Comparison of ENCODE assay signal across 8 mouse cellular contexts in genomic region chr11:115974309-115975082, GRCm38 (mm10). TPM values are rescaled to one million over a fixed set of nuclear protein-coding genes. Genes with fewer than 3 reads are reported as not detected.
DNase-seq lines count a peak whose midpoint lies in the region; ATAC-seq and TF ChIP-seq lines count a peak whose summit lies in the region.

TSS of gene Itgb4 (plus strand) at chr11:115974709.

- TF ChIP-seq CTCF in layer of hippocampus, adult 2 months (conservative IDR thresholded peaks at IDR 0.05) = peak; percentile 15; the same call in 1 of the 2 replicates

- H3K27ac ChIP-seq in layer of hippocampus, adult 2 months = no peak within 1 kb of the TSS
- H3K27ac ChIP-seq in brown adipose tissue, adult 24 weeks (replicated peaks; ENCODE audit: low read depth, low read length) = no peak within 1 kb of the TSS
- H3K27ac ChIP-seq in hindbrain, embryonic 11.5 days (ENCODE audit: low read depth, low read length) = no peak within 1 kb of the TSS
- H3K27ac ChIP-seq in limb, embryonic 12.5 days = no peak within 1 kb of the TSS
- no peak within 1 kb of the TSS for H3K27ac ChIP-seq in midbrain, embryonic 12.5 days (replicated peaks)

- peak within 1 kb of the TSS; percentile 49 for H3K4me2 ChIP-seq in hindbrain, embryonic 11.5 days (replicated peaks; ENCODE audit: low read depth, low read length)
- H3K4me2 ChIP-seq in limb, embryonic 12.5 days = peak within 1 kb of the TSS; percentile 74
- peak within 1 kb of the TSS; percentile 51 for H3K4me2 ChIP-seq in midbrain, embryonic 12.5 days (replicated peaks)

- no peak for DNase-seq in layer of hippocampus, adult 2 months (ENCODE audit: low spot score in 2 of 2)
- no peak for DNase-seq in layer of hippocampus, postnatal 25 days (ENCODE audit: extremely low spot score in 1 of 2, low spot score in 1 of 2)
- peak; percentile 30 for DNase-seq in hindbrain, embryonic 11.5 days (ENCODE audit: low spot score)
- peak; percentile 88 for DNase-seq in thymus, postnatal 14 days

- no peak within 1 kb of the TSS; the same call in 1 of the 2 replicates for H3K9ac ChIP-seq in hindbrain, embryonic 11.5 days (ENCODE audit: low read depth, low read length)
- peak within 1 kb of the TSS; percentile 47 for H3K9ac ChIP-seq in limb, embryonic 12.5 days (replicated peaks)
- peak within 1 kb of the TSS; percentile 20; the same call in 1 of the 2 replicates for H3K9ac ChIP-seq in midbrain, embryonic 12.5 days (replicated peaks)

- H3K27me3 ChIP-seq in hindbrain, embryonic 11.5 days (ENCODE audit: control insufficient read depth, insufficient read depth, low read length) = peaks cover 35% of the 10 kb centered on the region
- peaks cover 67% of the 10 kb centered on the region for H3K27me3 ChIP-seq in limb, embryonic 12.5 days
- H3K27me3 ChIP-seq in midbrain, embryonic 12.5 days = peaks cover 60% of the 10 kb centered on the region

- H3K9me3 ChIP-seq in hindbrain, embryonic 11.5 days (ENCODE audit: control insufficient read depth, low read length) = no peaks in the 10 kb centered on the region
- no peaks in the 10 kb centered on the region for H3K9me3 ChIP-seq in limb, embryonic 12.5 days
- H3K9me3 ChIP-seq in midbrain, embryonic 12.5 days = no peaks in the 10 kb centered on the region

- no peaks in the 10 kb centered on the region for H3K36me3 ChIP-seq in hindbrain, embryonic 11.5 days (ENCODE audit: control insufficient read depth, insufficient read depth, low read length)
- H3K36me3 ChIP-seq in limb, embryonic 12.5 days = no peaks in the 10 kb centered on the region
- no peaks in the 10 kb centered on the region for H3K36me3 ChIP-seq in midbrain, embryonic 12.5 days

- H3K4me3 ChIP-seq in layer of hippocampus, adult 2 months = peak within 1 kb of the TSS; percentile 39
- peak within 1 kb of the TSS; percentile 37 for H3K4me3 ChIP-seq in brown adipose tissue, adult 24 weeks (ENCODE audit: insufficient read depth, low read depth, low read length)
- H3K4me3 ChIP-seq in hindbrain, embryonic 11.5 days (ENCODE audit: low read depth, low read length) = peak within 1 kb of the TSS; percentile 34
- H3K4me3 ChIP-seq in limb, embryonic 12.5 days (replicated peaks) = peak within 1 kb of the TSS; percentile 46
- H3K4me3 ChIP-seq in midbrain, embryonic 12.5 days = peak within 1 kb of the TSS; percentile 35

- no peaks in the 10 kb centered on the region for H3K4me1 ChIP-seq in brown adipose tissue, adult 24 weeks (ENCODE audit: control insufficient read depth, insufficient read depth, insufficient read length, low read length)
- peaks cover 6% of the 10 kb centered on the region for H3K4me1 ChIP-seq in hindbrain, embryonic 11.5 days (replicated peaks; ENCODE audit: control insufficient read depth, insufficient read depth, low read length)
- peaks cover 8% of the 10 kb centered on the region for H3K4me1 ChIP-seq in limb, embryonic 12.5 days (replicated peaks)
- H3K4me1 ChIP-seq in midbrain, embryonic 12.5 days = peaks cover 12% of the 10 kb centered on the region

- no peak for ATAC-seq in hindbrain, embryonic 11.5 days (ENCODE audit: low FRiP score)
- 0 out of 2 replicates have a peak, but pooled peaks have one; percentile 57 for ATAC-seq in limb, embryonic 12.5 days (ENCODE audit: insufficient number of reproducible peaks, insufficient read depth, low FRiP score, low TSS enrichment, low read depth)
- ATAC-seq in midbrain, embryonic 12.5 days (ENCODE audit: low FRiP score, low read depth) = no peak
- ATAC-seq in erythroid progenitor cell, adult 5-6 weeks (replicated peaks; ENCODE audit: low FRiP score, poor library complexity, severe bottlenecking) = no peak

- 12% methylated on average over 44 of the region's 58 CpGs for WGBS in hindbrain, embryonic 11.5 days
- WGBS in limb, embryonic 12.5 days = 10% methylated on average over 50 of the region's 58 CpGs
- WGBS in midbrain, embryonic 12.5 days = 21% methylated on average over 31 of the region's 58 CpGs

RNA-seq across cellular contexts. Expression of gene Itgb4, which starts in this region (rescaled TPM):
- total RNA-seq in layer of hippocampus, adult 2 months (2021) = 1 to 10 TPM; 6.4 to 6.6 TPM
- 1 to 10 TPM; 5.2 to 6.5 TPM for total RNA-seq in layer of hippocampus, postnatal 25 days (2021)
- 1.5 and 2.2 TPM in 2 replicates for polyA plus RNA-seq in brown adipose tissue, adult 24 weeks (2012; ENCODE audit: insufficient read depth, insufficient read length, missing spikeins)
- 0.36 and 0.82 TPM in 2 replicates for polyA plus RNA-seq in hindbrain, embryonic 11.5 days (2014; fragmentation: Nextera tagmentation; extraction: Ambion mirVana)
- polyA plus RNA-seq in limb, embryonic 12.5 days (2016; fragmentation: Nextera tagmentation; extraction: Ambion mirVana) = 3.1 and 3.9 TPM in 2 replicates
- polyA plus RNA-seq in midbrain, embryonic 12.5 days (2016; fragmentation: Nextera tagmentation; extraction: Ambion mirVana) = 0.59 and 1.3 TPM in 2 replicates
- not detected in 2 replicates for total RNA-seq in erythroid progenitor cell, adult 5-6 weeks (2015; ENCODE audit: low replicate concordance)
- not detected in 2 replicates for total RNA-seq in erythroid progenitor cell, adult 5-6 weeks (2017; ENCODE audit: low replicate concordance)

Comparison
In these comparisons a context has a peak if more than half of its experiments do, and no peak if none do; other contexts are left out.
1. RNA of gene Itgb4 (total RNA-seq): 6.4 to 6.6 TPM in layer of hippocampus, adult 2 months and 5.2 to 6.5 TPM in layer of hippocampus, postnatal 25 days; not detected in erythroid progenitor cell, adult 5-6 weeks; every median in the first group is over 4 times any median in the second.
2. Peak in DNase-seq, H3K4me3 ChIP-seq and H3K4me2 ChIP-seq in hindbrain, embryonic 11.5 days; RNA of the gene not detected or under 1 TPM.
3. Peak in every context shown above with its lines, with median percentiles within 50 percentile points of each other: H3K4me3 ChIP-seq and H3K4me2 ChIP-seq.